Mouse (Mus musculus): ENCODE data around the gene Larp6.

Gene Larp6

DNA sequence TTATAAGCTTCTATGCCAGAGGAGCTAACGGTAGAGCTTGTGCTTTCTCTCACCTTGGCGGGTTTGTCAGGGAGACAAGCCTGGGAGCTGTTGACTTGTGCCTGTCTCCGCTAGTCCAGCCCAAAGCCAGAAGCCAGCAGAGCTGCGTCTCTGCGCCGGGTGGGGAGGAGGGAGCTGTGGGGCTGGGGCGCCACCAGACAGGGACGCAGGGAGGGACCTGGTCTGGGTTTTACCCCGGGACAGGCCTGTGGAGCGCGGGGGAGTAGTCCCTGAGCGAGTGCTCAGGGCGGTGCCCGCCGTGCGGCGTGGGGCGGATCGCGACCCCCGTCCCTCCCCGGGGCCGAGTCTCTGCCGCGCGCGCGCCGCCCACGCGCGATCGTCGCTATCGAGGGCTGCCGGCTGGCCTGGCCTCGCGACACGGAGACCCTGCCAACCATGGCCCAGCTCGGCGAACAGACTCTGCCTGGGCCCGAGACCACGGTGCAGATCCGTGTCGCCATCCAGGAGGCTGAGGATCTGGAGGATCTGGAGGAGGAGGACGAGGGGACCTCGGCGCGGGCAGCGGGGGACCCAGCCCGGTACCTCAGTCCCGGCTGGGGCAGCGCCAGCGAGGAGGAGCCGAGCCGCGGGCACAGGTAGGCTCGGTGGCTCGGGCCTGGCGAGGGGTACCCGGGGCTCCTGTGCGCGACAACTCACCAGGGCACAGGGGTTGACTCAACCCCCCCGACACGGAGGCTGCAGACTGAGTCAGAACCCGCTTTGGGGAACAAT is at the start of gene Larp6:
Larp6 (plus strand) TSS at position 219 of the 771 bp plus-strand sequence.
- no peak for DNase-seq (ENCODE audit: extremely low read depth, insufficient read length, low spot score)

GRCm38 (mm10) chr9:60664385-60664784 is 48.4 kb upstream of the Larp6 start:
- no peak for DNase-seq (ENCODE audit: extremely low read depth, insufficient read length, low spot score)

DNA sequence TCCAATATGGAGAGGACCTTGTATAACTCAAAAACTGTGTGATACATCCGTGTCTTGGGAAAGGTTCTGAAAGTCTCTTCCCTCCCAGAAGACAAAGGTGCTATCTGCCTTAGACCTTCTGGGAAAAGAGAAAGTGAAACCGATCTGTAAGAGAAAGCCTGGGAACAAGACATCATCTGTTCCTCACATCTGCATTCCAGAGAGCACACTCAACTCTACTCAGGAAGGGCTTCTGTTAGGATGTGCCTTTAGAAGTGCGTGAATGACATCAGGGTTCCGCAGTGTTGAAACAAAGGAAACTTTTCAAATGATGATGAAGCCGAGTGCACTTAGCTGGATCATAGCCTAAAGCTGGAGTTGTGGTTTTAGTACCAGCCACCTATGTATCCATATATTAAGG is 47.9 kb upstream of the Larp6 start:
- DNase-seq (ENCODE audit: extremely low read depth, insufficient read length, low spot score), result no peak

GRCm38 (mm10) chr9:60665535-60665934 is 47.3 kb upstream of the Larp6 start:
- DNase-seq (ENCODE audit: extremely low read depth, insufficient read length, low spot score), result no peak

- DNase-seq (ENCODE audit: extremely low read depth, insufficient read length, low spot score), result no peak
Measured at GRCm38 (mm10) chr9:60668886-60669285, 43.9 kb upstream of the Larp6 start.

DNA sequence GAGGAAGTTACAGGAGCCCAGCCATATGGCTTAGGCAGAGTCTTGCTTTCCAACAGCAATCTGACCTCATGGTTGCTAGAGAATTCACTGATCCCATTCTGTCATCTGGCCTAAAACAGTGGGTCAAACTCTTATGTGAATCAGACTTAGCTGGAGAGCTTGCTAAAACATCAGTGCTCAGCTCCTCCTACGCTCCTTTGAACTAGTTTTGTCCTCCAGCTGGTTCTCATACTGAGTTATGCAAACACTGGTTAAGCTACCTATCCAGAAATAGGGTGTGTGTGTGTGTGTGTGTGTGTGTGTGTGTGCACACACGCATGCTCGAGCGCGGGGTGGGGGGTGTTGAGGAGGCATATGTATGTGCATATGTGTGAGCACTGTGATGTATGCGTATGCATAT is 40.2 kb upstream of the Larp6 start:
- no peak for DNase-seq (ENCODE audit: extremely low read depth, insufficient read length, low spot score)

DNA sequence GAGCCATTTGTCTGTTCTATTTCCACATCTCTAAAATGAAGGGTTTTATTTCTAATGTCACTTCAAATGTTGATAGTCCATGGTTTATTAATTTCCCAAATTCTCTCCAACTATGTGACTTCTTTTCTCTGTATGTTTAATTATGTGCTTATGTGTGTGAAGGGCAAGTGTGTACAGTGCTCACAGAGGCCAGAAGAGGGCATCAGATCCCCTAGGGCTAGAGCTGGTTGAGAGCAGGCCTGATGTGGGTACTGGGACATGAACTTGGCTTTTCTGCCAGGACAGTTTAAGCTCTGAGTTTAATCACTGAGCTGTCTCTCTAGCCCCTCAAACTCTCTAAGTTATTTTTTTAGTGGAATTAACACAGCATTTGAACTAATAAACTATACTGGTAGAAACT is 38.0 kb upstream of the Larp6 start:
- no peak for DNase-seq (ENCODE audit: extremely low read depth, insufficient read length, low spot score)

DNA sequence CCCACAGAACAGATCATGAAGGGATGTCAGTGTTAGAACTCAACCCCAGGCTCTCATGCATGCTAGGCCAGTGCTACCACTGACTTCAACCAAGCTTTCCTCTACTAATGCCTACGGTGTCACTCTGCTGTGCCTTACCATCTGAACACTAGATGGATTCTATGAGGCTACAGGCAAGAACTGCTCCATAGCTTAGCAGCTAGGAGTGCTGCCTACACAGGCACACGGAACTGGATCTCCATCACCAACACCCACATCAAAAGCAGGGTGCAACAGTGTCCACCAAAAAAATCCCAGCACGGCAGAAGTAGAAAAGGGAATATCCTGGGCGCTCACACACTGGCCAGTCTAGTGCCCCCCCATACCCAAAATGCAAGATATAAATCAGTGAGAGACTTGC is 36.4 kb upstream of the Larp6 start:
- no peak for DNase-seq (ENCODE audit: extremely low read depth, insufficient read length, low spot score)

DNA sequence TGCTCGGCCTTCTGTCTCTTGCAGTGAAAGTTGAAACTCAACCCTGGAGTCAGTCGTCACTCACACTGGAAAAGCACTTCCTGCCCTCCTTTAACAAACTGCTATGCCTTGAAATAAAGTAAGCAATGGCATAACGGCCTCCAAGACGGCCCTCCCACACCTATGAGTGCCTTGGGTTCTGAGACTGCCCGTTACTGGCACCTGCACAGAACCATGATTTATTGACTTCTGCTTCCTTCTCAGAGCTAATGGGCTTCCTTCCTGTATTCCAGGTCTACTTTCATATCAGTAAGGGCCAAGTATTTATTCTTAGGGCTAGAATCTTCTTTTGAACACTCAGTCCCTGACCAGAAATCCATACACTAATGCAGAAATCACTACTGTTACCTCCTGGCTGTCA is 33.9 kb upstream of the Larp6 start:
- DNase-seq (ENCODE audit: extremely low read depth, insufficient read length, low spot score), result no peak

DNA sequence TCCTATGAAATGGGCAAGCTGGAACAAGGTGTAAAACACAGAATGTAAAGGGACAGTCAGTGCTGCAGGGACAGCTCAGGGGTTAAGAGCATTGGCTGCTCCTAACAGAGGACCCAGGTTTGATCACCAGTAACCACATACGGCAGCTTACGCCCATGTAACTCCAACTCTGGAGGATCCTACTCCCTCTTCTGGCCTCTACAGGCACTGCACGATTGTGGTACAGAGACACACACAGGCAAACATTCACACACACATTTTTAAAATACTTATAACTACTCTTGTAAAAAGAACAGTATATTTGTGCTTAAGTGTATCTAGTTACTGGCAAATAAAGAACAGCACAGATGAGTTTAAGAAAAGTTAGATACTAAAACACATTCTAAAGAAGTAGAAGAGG is 31.8 kb upstream of the Larp6 start:
- DNase-seq (ENCODE audit: extremely low read depth, insufficient read length, low spot score), result no peak

GRCm38 (mm10) chr9:60682753-60683152 is 30.0 kb upstream of the Larp6 start:
- no peak for DNase-seq (ENCODE audit: extremely low read depth, insufficient read length, low spot score)

DNA sequence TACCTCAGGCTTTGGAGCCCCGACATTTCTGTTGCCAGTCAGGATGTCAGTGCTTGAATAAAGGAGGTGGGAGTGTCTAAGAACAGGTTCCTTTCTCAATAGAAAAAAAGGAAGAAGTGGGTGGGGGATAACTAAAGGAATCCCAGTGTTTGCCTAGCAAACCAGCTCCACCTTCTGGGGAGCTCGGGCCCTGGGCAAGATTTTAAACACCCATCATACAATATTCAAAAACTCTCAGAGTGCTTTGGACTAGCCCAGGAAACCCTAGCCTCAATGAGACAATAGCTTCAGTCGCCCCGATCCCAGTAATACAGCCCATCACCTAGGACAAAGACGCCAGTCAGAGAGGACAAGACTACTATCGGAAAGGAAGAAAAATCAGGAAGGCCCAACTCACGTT is 25.4 kb upstream of the Larp6 start:
- DNase-seq (ENCODE audit: extremely low read depth, insufficient read length, low spot score), result peak; percentile 11

DNA sequence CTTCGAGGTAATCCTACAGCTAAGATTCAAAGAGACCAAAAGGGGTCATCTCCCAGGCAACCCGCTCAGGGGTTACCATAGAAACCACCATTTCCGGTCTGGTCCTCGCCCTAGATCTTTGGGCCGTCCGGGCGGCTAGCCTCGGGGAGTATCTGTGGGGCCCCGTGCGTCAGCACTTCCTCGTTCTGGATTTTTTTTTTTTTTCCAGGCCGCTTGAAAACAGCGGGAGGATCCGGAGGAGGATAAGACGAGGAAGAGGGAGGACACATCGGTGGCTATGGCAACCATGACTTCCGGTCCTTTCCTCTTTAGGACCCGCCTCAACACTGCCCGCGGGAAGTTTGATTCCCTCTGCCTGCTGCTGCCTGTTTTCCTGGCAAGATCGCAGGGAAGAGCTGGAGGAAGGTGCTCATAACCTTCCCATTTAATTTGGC is 24.9 kb upstream of the Larp6 start, which contains the start of gene Lrrc49:
Lrrc49 (minus strand) TSS at position 268 of the 434 bp plus-strand sequence.
- DNase-seq (ENCODE audit: extremely low read depth, insufficient read length, low spot score), result peak; percentile 89

DNA sequence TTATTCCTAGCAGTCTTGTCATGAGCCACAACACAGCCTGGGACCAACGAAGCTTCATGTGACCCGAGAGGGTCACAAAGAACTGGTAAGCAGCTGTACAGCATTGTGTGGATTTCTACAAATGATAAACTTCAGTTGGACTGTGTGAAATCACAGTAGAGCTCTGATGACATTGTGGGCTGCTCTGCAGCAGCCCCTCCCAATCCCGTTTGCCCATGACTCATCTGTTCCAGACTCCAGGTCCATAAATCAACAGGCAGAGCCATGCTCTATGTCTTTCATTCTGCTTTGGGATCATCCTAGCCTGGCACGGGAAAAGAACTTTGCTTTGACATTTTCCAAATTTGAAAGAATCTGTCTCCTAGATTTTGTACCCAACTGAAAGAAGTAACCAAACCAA is 20.2 kb upstream of the Larp6 start:
- DNase-seq (ENCODE audit: extremely low read depth, insufficient read length, low spot score), result peak; percentile 19

DNA sequence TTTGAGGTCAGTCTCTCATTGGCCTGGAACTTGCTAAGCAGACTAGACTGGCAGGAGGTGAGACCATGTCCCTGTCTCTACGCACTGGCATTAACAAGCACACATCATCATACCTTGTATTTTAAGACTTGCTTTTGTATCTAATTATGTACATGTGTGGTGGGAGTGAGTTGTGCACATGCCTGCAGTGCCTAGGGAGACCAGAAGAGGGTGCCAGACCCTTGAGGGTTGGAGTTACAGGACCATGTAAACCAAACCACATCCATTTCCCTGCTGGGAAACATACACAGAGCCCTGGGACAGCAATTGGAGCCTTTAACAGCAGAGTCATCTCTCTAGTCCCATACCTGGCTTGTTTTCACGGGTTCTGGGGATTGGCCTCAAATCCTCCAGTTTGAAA is 18.8 kb upstream of the Larp6 start:
- DNase-seq (ENCODE audit: extremely low read depth, insufficient read length, low spot score), result no peak

GRCm38 (mm10) chr9:60696271-60696985 is 16.4 kb upstream of the Larp6 start:
- peak; percentile 30 for DNase-seq (ENCODE audit: extremely low read depth, insufficient read length, low spot score)

- DNase-seq (ENCODE audit: extremely low read depth, insufficient read length, low spot score), result no peak
Measured at GRCm38 (mm10) chr9:60699581-60700231, 13.1 kb upstream of the Larp6 start.

GRCm38 (mm10) chr9:60707594-60707993 is 5.2 kb upstream of the Larp6 start:
- DNase-seq (ENCODE audit: extremely low read depth, insufficient read length, low spot score), result no peak

DNA sequence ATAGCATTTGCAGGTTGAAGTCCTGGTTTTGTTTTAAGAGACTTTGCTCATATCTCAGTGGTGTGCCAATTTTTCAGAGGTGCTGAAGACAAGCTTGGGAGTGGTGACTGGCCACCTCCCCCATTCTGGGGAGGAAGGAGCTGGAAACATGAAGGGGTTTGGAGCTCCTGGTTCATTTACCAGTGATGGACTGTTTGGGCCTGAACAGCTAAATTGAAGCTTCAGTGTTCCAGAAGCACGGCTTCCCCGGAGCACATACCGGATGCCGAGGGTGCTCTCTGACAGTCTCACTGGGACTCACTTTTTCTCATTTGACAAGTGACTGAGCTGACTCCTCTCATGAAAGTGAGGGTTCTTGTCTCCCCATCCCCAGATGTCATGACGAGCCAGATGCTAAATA is 4.2 kb upstream of the Larp6 start:
- no peak for DNase-seq (ENCODE audit: extremely low read depth, insufficient read length, low spot score)

- DNase-seq (ENCODE audit: extremely low read depth, insufficient read length, low spot score), result no peak
Measured at GRCm38 (mm10) chr9:60709721-60710120, 3.1 kb upstream of the Larp6 start.

- DNase-seq (ENCODE audit: extremely low read depth, insufficient read length, low spot score), result no peak
Measured at GRCm38 (mm10) chr9:60712011-60712410, 778 bp upstream of the Larp6 start.

- no peak for DNase-seq (ENCODE audit: extremely low read depth, insufficient read length, low spot score)
Measured at GRCm38 (mm10) chr9:60713616-60714015, 827 bp downstream of the Larp6 start.
